Mouse (Mus musculus) heart, embryonic 15.5 days (tissue): ENCODE measurements around the gene Lhx2. TPM values are rescaled to one million over a fixed set of nuclear protein-coding genes. Genes with fewer than 3 reads are reported as not detected.

Experiments used
- ATAC-seq: fragments of 200-750 bp; cut with Nextera tagmentation; replicated peaks from 2 replicates; pipeline ENCODE4 v1.8.0; 2017; ENCODE audit warnings: low read depth, moderate TSS enrichment; ENCODE audit not compliant: insufficient number of reproducible peaks, insufficient read depth, low FRiP score
- H3K27ac ChIP-seq: fragments of 300-500 bp; sonication (generic); 2 replicates; pipeline ENCODE4 v1.5.1; 2015; ENCODE audit warnings: mild to moderate bottlenecking, inconsistent platforms
- H3K27me3 ChIP-seq: fragments of 300-500 bp; sonication (generic); 2 replicates; pipeline ENCODE4 v1.6.1; 2015; ENCODE audit warnings: inconsistent platforms
- H3K36me3 ChIP-seq: fragments of 300-500 bp; sonication (generic); 2 replicates; pipeline ENCODE4 v1.6.1; 2015; ENCODE audit warnings: mild to moderate bottlenecking, inconsistent platforms
- H3K4me1 ChIP-seq: fragments of 300-500 bp; sonication (generic); replicated peaks from 2 replicates; pipeline ENCODE4 v1.6.1; 2015; ENCODE audit warnings: inconsistent platforms
- H3K4me2 ChIP-seq: fragments of 300-500 bp; sonication (generic); 2 replicates; pipeline ENCODE4 v1.6.1; 2015; ENCODE audit warnings: inconsistent platforms, mild to moderate bottlenecking, moderate library complexity
- H3K4me3 ChIP-seq: fragments of 300-500 bp; sonication (generic); 2 replicates; pipeline ENCODE4 v1.5.1; 2015; ENCODE audit warnings: mild to moderate bottlenecking, inconsistent platforms
- H3K9ac ChIP-seq: fragments of 300-500 bp; sonication (generic); 2 replicates; pipeline ENCODE4 v1.6.1; 2015; ENCODE audit warnings: mild to moderate bottlenecking, inconsistent platforms
- H3K9me3 ChIP-seq: fragments of 300-500 bp; sonication (generic); replicated peaks from 2 replicates; pipeline ENCODE4 v1.6.1; 2016; ENCODE audit warnings: inconsistent platforms
- WGBS: fragments of 180-500 bp; shearing (Covaris S2); methylation state at CpG from one replicate; pipeline ENCODE4 v1.1.7; 2015; ENCODE audit warnings: mixed read lengths; 5-methylcytosine and 5-hydroxymethylcytosine counted together
- polyA plus RNA-seq: library from polyadenylated mRNA; unstranded; fragments of >200 nt; fragmentation: Nextera tagmentation; extraction: Ambion mirVana; gene quantifications from 2 replicates; pipeline ENCODE4 v1.2.1, GENCODE M21; 2015

The Lhx2 gene
- polyA plus RNA-seq, 1 experiment from 2014 or later = 0.05 TPM

DNA sequence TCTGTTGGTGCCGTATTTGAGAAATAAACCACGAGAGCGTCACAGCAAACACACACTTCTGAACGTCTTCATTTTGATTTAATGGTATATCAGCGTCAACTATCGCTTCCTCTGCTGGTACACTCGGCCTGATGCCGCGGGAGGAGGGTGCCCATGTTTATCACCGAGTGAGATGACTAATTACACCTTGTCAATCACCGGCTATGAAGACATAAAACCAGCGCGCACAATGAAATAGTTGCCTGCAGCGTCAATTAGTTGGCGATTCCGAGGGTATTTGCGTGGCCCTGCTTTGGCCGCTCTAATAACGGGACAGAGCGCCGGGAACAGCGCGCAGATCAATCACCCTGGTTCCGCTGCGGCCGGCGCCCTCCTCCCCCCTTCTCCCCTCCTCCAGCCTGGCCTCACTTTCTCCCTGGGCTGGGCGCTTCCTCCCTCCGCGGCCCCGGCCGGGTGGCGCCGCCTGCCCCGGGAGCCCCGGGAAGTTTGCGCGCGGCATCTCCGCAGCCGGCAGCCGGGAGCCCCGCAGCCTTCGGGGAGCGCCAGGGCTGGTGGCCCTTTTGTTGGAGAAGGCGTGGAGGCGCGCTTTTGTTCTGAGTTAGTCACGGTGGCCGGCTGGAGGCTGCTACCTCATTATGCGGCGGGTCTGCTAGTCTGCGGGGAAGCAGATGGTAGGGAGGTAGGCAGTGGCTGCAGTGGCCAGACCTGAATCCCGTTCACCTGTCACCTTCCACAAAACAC is 8.9 kb downstream of the Lhx2 start:
- H3K9ac ChIP-seq = no peak overlapping the region

DNA sequence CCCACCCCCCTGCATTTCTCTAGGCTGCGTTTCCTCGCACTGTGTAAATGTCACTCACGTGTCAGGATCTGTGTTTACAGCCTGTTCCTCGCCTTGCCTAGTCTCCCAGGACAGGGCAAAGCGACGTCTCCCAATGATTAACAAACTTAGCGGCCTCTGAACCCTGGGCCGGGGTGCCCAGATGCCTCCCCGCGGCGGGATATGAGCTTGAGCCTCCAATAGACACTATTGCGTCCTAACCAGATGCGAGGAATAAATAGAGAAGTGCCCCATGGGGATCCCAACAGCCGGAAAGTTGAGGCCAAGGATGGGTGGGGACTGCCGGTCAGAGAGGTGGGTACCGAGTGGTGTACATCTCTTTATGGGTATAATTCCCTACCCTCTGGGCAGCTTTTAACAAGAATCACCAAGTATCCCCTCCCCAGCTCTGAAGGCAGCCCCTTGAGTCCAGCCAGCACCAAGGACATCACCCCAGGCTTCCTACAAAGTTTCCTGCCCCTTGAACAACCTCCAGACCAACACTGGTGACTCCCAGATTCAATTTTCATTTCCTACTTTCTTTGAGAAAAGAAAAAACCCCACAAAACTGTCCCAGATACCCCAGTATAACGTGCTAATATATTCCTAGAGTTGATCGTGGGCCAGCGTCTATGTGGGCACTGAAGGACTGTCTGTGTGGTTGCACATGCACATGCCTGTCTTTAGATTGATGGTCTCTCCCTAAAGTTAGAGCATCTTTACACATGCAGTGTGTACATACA is 9.8 kb downstream of the Lhx2 start:
- Histone ChIP-seq H3K36me3 (no peaks in the 10 kb centered on the region), H3K9me3 (no peaks in the 10 kb centered on the region), H3K4me1 (peaks cover 35% of the 10 kb centered on the region), H3K4me2 (no peak overlapping the region), H3K27me3 (peaks cover 100% of the 10 kb centered on the region), H3K27ac (no peak overlapping the region), H3K9ac (no peak overlapping the region), H3K4me3 (no peak overlapping the region)
- no peak for ATAC-seq
- 4% methylated on average over 19 of the region's 19 CpGs for WGBS

More for the DNA sequence above, 8.9 kb downstream of the Lhx2 start:
- peaks cover 100% of the 10 kb centered on the region for H3K27me3 ChIP-seq
- ATAC-seq = no peak
- peak overlapping the region; percentile 32 for H3K4me3 ChIP-seq
- under 1% methylated on average over 46 of the region's 54 CpGs for WGBS
- H3K27ac ChIP-seq = no peak overlapping the region
- H3K4me1 ChIP-seq = peaks cover 35% of the 10 kb centered on the region
- H3K4me2 ChIP-seq = peak overlapping the region; percentile 49
- no peaks in the 10 kb centered on the region for H3K36me3 ChIP-seq
- H3K9me3 ChIP-seq = no peaks in the 10 kb centered on the region

DNA sequence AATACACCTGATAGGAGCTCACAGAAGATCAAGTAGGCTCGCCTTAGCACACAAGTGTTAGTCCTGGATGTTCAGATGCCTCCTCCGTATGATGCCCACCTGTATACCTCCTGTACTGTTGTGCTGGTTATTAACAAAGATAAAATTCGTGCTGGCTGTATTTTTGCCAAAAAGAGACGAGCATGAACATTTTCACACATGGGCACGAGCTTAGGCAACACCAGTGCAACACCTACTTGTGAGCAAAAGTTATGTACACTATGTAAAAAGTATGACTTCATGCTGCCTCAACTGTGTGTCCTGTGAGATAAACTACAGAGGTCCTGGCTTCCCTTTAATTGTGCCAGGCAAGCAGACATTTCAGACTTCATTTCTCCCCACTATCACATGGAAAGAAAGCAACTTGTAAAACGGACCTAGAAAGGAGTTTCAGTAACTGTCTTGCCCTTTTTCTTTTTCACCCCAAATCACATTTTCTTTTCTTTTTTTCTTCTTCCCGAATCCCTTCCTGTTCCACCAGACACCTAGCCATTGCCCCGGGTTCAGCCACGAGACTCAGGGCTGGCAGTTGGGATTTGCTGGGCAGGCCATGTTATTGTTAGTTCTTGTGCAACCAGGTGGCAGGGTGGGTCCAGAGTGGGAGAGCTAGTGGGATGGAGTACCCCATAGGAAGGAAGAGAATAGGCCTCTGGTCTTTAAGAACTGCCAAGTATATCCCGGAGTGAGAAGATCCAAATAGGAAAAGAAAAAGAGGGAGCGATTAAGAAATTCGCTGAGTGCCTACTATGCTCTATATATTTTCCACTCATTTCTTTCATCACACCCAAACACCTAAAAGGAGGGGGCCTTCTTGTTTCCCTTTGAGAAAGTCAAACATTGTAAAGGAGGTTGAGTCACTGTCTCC is 10.6 kb downstream of the Lhx2 start:
- Histone ChIP-seq H3K4me2 (peak overlapping the region; percentile 76), H3K36me3 (no peaks in the 10 kb centered on the region), H3K27ac (no peak overlapping the region), H3K27me3 (peaks cover 100% of the 10 kb centered on the region), H3K9ac (no peak overlapping the region), H3K4me3 (no peak overlapping the region), H3K9me3 (no peaks in the 10 kb centered on the region), H3K4me1 (peaks cover 40% of the 10 kb centered on the region)
- WGBS = 11% methylated on average over 12 of the region's 12 CpGs
- no peak for ATAC-seq

DNA sequence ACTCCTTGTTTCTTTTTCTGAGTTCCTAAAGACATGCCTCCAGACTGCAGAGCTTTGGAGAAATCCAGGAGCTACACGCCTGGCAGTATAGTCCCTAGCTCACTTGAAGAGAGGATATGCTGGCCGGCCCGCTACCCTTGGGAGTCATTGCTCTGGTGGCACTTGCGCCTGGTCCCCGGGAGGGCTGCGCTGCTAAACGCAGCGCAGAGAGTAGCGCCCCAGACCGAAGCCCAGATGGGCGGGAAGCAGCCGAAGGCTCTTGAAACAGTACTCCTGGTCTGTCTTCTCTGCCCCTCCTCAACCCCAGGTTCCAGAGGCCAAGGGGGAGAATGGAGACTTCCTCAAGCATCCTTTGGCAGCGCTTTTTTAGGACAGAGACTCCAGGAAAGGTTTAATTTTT is 11.3 kb downstream of the Lhx2 start:
- Histone ChIP-seq H3K9me3 (no peaks in the 10 kb centered on the region), H3K4me1 (peaks cover 41% of the 10 kb centered on the region), H3K36me3 (no peaks in the 10 kb centered on the region), H3K4me2 (peak overlapping the region; percentile 76), H3K27me3 (peaks cover 100% of the 10 kb centered on the region), H3K27ac (no peak overlapping the region), H3K4me3 (peak overlapping the region; percentile 40), H3K9ac (no peak overlapping the region)
- WGBS = under 1% methylated on average over 13 of the region's 13 CpGs
- ATAC-seq = no peak

DNA sequence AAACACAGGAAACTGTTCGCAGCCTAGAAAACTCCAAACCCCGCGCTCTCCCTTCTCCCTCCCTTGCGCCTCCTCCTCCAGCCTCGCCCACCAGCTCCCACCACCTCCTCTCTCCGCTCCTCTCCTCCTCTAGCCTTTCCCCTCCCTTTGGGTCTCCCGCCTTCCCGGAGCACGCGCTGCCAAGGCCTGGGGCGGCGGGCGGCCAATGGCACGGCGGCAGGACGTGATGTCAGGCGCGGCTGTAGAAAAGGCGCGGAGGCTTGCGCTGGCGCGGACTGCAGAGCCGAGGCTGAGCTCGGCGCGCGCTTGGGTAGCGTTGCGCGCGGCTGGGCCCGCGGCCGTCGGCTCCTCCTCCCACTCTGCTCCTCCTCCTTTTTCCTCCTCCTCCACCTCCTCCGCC is 11.7 kb downstream of the Lhx2 start:
- peaks cover 97% of the 10 kb centered on the region for H3K27me3 ChIP-seq
- peak overlapping the region; percentile 76 for H3K4me2 ChIP-seq
- H3K36me3 ChIP-seq = no peaks in the 10 kb centered on the region
- peak overlapping the region; percentile 40 for H3K4me3 ChIP-seq
- WGBS = under 1% methylated on average over 35 of the region's 37 CpGs
- ATAC-seq = peak; percentile 83
- H3K27ac ChIP-seq = no peak overlapping the region
- H3K9me3 ChIP-seq = no peaks in the 10 kb centered on the region
- H3K4me1 ChIP-seq = peaks cover 41% of the 10 kb centered on the region
- no peak overlapping the region for H3K9ac ChIP-seq

DNA sequence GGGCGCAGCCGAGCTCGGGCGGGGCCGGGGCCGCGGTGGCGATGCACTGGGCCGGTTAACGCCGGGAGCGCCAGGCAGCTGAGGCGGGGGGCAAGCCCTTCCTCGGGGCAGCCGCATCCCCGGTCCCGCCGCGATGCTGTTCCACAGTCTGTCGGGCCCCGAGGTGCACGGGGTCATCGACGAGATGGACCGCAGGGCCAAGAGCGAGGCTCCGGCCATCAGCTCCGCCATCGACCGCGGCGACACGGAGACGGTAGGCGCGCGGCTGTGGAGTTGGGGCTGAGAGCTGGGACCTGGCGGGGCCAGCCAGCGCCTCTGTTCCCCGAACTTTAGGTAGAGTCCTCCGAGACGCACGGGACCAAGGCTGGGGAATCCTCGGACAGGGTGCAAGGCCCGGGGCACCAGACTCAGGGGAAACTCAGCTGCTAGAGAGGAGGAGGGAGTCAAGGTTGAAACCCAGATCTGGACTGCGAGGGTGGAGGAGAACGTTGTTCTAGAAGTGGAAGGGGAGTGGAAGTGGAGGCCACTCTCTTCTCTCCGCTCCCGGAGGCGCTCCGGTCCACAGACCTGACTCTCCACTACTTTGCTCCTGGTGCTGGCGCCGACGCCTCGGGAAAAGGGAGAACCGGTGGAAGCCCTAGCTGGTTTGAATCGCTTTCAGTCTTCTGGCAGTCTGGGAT is 12.7 kb downstream of the Lhx2 start:
- H3K27me3 ChIP-seq = peaks cover 97% of the 10 kb centered on the region
- H3K9me3 ChIP-seq = no peaks in the 10 kb centered on the region
- no peak for ATAC-seq
- peak overlapping the region; percentile 40 for H3K4me3 ChIP-seq
- under 1% methylated on average over 56 of the region's 57 CpGs for WGBS
- H3K36me3 ChIP-seq = no peaks in the 10 kb centered on the region
- H3K27ac ChIP-seq = no peak overlapping the region
- peak overlapping the region; percentile 19; the same call in 1 of the 2 replicates for H3K9ac ChIP-seq
- H3K4me2 ChIP-seq = peak overlapping the region; percentile 76
- peaks cover 47% of the 10 kb centered on the region for H3K4me1 ChIP-seq

DNA sequence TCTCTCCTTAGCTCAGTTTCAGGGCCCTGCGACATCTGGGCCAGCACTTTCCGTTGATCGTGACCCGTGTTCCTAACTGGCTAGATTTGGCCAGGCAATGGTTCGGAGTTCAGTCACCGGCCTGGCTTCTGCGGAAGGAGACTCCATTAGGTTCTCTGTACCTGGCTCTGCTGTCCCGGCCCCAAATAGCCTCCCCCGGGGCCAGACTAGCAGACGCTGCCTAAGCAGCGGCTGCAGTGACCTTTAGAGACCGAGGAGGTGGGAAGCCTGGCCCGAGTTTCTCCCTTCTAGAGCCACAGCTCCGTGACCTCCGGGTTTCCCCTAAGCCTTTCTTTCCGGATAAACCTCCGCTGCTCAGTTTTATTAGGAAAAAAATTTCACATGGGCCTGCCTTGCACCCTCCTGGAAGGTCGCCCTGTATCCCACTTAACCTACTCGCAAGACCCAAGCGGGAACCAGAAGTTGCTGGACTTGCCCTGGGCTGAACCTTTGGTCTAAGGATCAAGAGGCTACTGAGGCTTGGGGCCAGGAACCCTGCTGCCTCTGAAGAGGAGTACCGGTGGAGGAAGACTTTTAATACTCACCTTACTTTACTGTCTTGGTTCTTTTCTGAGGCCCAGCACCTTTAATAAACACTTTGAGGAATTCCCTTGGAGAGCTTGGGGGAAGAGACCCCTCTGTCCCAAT is 13.4 kb downstream of the Lhx2 start:
- peaks cover 49% of the 10 kb centered on the region for H3K4me1 ChIP-seq
- no peak for ATAC-seq

DNA sequence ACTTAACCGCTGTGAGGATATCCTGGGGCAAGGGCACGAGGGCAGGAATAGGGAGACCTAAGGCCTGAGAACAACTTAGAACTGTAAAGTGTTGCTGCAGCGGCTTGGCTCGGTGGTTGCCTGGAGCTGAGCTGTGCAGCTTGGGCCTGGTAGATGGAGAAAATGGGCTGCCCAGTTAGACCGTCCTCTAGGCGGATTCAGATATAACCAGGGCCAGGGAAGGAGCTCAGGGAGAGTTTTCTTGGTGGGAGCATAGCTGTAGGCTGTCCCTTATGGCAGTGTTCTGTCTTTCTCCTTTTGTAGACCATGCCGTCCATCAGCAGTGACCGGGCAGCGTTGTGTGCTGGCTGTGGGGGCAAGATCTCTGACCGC is 13.9 kb downstream of the Lhx2 start:
- no peak overlapping the region for H3K4me3 ChIP-seq
- H3K4me2 ChIP-seq = no peak overlapping the region
- no peak for ATAC-seq
- H3K27ac ChIP-seq = no peak overlapping the region
- 14% methylated on average over 10 of the region's 10 CpGs for WGBS
- no peaks in the 10 kb centered on the region for H3K9me3 ChIP-seq
- no peak overlapping the region for H3K9ac ChIP-seq
- peaks cover 97% of the 10 kb centered on the region for H3K27me3 ChIP-seq
- H3K36me3 ChIP-seq = no peaks in the 10 kb centered on the region
- H3K4me1 ChIP-seq = peaks cover 45% of the 10 kb centered on the region

More for the DNA sequence above, 13.4 kb downstream of the Lhx2 start:
- Histone ChIP-seq H3K9me3 (no peaks in the 10 kb centered on the region), H3K4me2 (peak overlapping the region; percentile 76), H3K36me3 (no peaks in the 10 kb centered on the region), H3K9ac (no peak overlapping the region), H3K27me3 (peaks cover 97% of the 10 kb centered on the region), H3K4me3 (peak overlapping the region; percentile 40), H3K27ac (no peak overlapping the region)
- 8% methylated on average over 21 of the region's 21 CpGs for WGBS

DNA sequence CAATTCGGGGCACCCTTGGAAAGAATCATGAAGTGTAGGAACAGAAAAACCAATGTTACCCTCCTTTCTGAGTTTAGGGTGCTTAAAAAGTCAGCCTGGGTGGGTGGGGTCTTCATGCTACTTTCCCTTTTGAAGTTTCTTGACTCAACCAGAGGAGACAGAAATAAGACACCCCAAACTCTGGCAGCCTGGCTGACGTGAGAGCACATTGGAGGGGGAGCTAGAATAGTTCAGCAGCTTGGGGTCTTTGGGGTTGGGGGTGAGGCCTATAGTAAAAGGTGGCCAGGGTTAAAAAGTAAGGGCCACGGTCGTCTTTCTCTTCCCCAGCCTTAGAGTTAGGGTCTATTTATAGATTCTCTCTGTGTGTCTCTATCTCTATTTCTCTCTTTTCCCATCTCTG is 14.6 kb downstream of the Lhx2 start:
- no peak for ATAC-seq
- H3K9me3 ChIP-seq = no peaks in the 10 kb centered on the region
- H3K36me3 ChIP-seq = no peaks in the 10 kb centered on the region
- no peak overlapping the region for H3K9ac ChIP-seq
- H3K27ac ChIP-seq = no peak overlapping the region
- 27% methylated on average over 4 of the region's 4 CpGs for WGBS
- H3K4me2 ChIP-seq = no peak overlapping the region
- H3K4me1 ChIP-seq = peaks cover 40% of the 10 kb centered on the region
- H3K27me3 ChIP-seq = peaks cover 97% of the 10 kb centered on the region
- no peak overlapping the region for H3K4me3 ChIP-seq

DNA sequence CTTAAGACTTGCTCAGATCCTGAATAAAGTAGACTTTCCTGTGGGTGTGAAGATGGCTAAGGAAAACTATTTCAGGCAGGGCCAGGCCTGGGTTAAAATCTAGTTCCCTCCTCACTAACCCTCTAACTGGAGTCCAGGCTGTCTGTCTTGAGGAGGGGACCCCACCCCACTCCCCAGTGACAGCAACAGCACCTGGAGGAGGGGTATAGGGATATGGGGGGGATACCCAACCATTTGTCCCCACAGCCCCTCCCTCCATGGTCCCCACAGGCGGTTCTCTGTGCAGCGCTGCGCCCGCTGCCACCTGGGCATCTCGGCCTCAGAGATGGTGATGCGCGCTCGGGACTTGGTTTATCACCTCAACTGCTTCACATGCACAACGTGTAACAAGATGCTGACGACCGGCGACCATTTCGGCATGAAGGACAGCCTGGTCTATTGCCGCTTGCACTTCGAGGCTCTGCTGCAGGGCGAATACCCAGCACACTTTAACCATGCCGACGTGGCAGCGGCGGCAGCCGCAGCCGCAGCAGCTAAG is 15.2 kb downstream of the Lhx2 start:
- 0 out of 2 replicates have a peak overlapping the region, but pooled peaks have one; percentile 4 for H3K4me3 ChIP-seq
- peaks cover 97% of the 10 kb centered on the region for H3K27me3 ChIP-seq
- no peak for ATAC-seq
- no peak overlapping the region for H3K4me2 ChIP-seq
- 5% methylated on average over 22 of the region's 22 CpGs for WGBS
- H3K4me1 ChIP-seq = peaks cover 40% of the 10 kb centered on the region
- no peaks in the 10 kb centered on the region for H3K36me3 ChIP-seq
- no peak overlapping the region for H3K27ac ChIP-seq
- H3K9ac ChIP-seq = no peak overlapping the region
- H3K9me3 ChIP-seq = no peaks in the 10 kb centered on the region
